Mouse (Mus musculus): ENCODE data around the gene Psenen.

DNA sequence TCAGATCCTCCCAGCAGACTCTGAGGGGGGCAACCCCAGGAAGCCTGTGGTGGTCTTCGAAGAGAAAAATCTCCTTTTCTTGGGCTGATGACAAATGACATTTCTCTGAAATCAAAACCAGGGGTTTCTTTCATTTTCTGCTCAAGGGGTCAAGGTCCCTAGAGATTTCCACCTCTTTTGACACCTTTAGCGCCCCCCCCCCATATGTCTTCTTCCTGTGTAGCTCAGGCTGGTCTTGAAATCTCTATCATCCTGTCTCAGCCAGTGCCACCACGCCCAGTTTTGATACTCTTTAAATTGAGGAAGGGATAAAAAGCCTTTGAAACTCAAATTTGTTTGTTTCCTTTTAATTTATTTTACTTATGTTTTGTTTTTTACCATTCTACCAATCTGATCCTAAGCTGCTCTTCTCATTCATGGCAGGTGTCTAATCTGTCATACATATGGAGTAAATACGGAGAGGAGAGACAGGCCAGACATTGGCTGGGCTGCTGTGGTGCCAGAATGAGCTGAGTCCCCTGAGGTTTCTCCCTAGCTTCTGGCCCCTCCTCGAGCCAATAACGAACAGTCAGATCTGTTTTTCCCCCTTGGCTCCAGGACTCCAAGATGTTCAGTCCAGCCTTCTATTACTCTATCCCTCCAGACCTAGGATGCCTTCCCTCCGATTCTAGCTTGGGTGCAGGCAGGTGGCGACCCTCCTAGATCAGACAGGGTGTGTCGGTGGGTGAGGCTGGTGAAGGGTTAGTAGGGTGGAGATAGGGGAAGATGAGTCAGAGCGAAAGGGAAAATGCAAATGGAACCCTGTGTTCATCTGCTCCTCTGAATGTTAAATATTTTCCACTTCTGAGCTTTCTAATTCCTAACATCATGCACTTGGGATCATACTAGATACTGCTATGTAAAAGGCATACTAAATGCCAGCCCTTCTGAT is 30.4 kb upstream of the Psenen start:
- TF ChIP-seq POLR2A (IDR thresholded peaks at IDR 0.05; ENCODE audit: low read depth, low read length) = no peak
- no peak for TF ChIP-seq CTCF (IDR thresholded peaks at IDR 0.05; ENCODE audit: extremely low read depth, insufficient read length, insufficient replicate concordance, low read depth, low read length)
